Mouse (Mus musculus): ENCODE data around the gene Dgkd.

- no peak for TF ChIP-seq CTCF (IDR thresholded peaks at IDR 0.05; ENCODE audit: extremely low read depth, insufficient read depth, low read length)
- no peak for TF ChIP-seq POLR2A (IDR thresholded peaks at IDR 0.05; ENCODE audit: extremely low read depth, insufficient read depth, low read length)
Observed at GRCm38 (mm10) chr1:87879494-87880325, 26.6 kb downstream of the Dgkd start.
